Mouse (Mus musculus) heart, postnatal 0 days (tissue): ENCODE data around the gene Umad1.

ENCODE experiments used
- CTCF ChIP-seq: IDR thresholded peaks from 2 replicates; pipeline ENCODE4 v1.5.1; 2016; ENCODE audit warnings: antibody characterized with exemption, control low read depth, low read depth
- EP300 ChIP-seq: IDR thresholded peaks from 2 replicates; pipeline ENCODE4 v1.6.1; 2016; ENCODE audit warnings: antibody characterized with exemption, low read depth

- TF ChIP-seq CTCF (no peak), EP300 (no peak)
Measured at GRCm38 (mm10) chr6:8349060-8349670, 90.1 kb downstream of the Umad1 start.
